Mouse (Mus musculus): Measurements from ENCODE around the gene Ttbk1. TPM values are rescaled to one million over a fixed set of nuclear protein-coding genes. Genes with fewer than 3 reads are reported as not detected.

The Ttbk1 gene
- total RNA-seq, 4 experiments from 2014 or later: 0.05 to 0.16 (median 0.08) TPM

GRCm38 (mm10) chr17:46419717-46420116 lies 67.8 kb downstream of the Ttbk1 start:
- DNase-seq (ENCODE audit: low spot score in 2 of 2): no peak

DNA sequence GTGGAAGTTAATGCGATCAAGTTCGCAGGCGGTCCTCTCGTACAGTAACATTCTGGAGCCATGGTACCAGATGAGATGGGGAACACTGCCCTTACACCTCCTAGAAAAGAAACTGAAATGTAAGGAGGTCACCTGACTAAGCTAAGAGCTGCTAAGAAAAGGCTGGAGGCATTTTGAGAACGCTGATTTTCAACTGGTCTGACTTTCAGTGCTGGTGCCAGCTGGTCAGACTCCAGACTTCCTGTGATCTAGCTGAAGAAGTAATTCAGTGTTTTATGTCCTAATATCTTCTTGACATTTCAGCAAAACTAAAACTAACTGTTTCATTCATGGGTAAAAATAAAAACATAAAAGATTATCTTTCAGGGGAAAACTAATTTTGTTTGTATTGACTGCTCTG lies 68.8 kb downstream of the Ttbk1 start:
- no peak for DNase-seq (ENCODE audit: low spot score in 2 of 2)

GRCm38 (mm10) chr17:46408478-46408877 lies 79.0 kb downstream of the Ttbk1 start:
- DNase-seq (ENCODE audit: low spot score in 2 of 2): no peak

- DNase-seq (ENCODE audit: low spot score in 2 of 2): no peak
Observed at GRCm38 (mm10) chr17:46394631-46395030, 92.8 kb downstream of the Ttbk1 start.

DNA sequence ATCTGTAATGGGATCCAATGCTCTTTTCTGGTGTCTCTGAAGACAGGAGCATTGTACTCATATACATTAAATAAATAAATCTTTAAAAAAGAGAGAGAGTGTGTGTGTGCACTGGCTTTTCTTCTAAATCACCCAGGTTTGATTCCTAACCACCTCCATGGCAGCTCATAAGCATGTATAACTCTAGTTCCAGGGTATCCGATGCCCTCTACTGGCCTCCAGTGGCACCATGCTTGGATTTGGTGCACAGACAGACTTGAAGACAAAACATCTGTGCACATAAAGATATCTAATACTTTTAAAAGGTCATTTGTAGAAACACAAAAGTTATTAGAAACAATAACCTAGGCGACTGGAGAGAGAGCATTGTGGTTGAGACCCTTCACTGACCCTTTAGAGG lies 94.5 kb downstream of the Ttbk1 start:
- no peak for DNase-seq (ENCODE audit: low spot score in 2 of 2)

Other genes starting within 250 kb of the Ttbk1 start
- gene Polr1c, start 239.6 kb downstream of the Ttbk1 start, total RNA-seq (2022): 10 to 100 TPM; 12.9 to 20.4 (median 16.6) TPM
- 10 to 100 TPM; 56.2 to 75.3 (median 61.7) TPM for gene Yipf3, start 239.6 kb downstream of the Ttbk1 start, total RNA-seq (2022)
- gene Lrrc73, start 234.1 kb downstream of the Ttbk1 start, total RNA-seq (2022): not detected
- 10 to 100 TPM; 35.8 to 40.7 (median 37.8) TPM for gene Tjap1, start 204.6 kb downstream of the Ttbk1 start, total RNA-seq (2022)
- gene Dlk2, start 190.3 kb downstream of the Ttbk1 start, total RNA-seq (2022): under 1 TPM in 1 of 4 experiments, not detected in 3; 0.19 TPM
- 1 to 10 TPM; 2.0 to 4.1 (median 2.4) TPM for gene Abcc10, start 159.3 kb downstream of the Ttbk1 start, total RNA-seq (2022)
- gene Zfp318, start 103.9 kb downstream of the Ttbk1 start, total RNA-seq (2022): 10 to 100 TPM; 12.4 to 15.7 (median 13.4) TPM
- gene Crip3, start 58.7 kb downstream of the Ttbk1 start, total RNA-seq (2022): 1 to 10 TPM in 1 of 4 experiments, under 1 TPM in 1, not detected in 2; 0.40 to 1.5 TPM
- not detected for gene Slc22a7, start 49.2 kb downstream of the Ttbk1 start, total RNA-seq (2022)
- 1 to 10 TPM; 5.2 to 8.5 (median 7.1) TPM for gene Dnph1, start 9.0 kb upstream of the Ttbk1 start, total RNA-seq (2022)
- 10 to 100 TPM; 15.2 to 16.6 (median 15.4) TPM for gene Cul9, start 58.7 kb upstream of the Ttbk1 start, total RNA-seq (2022)
- gene Srf, start 68.5 kb upstream of the Ttbk1 start, total RNA-seq (2022): 10 to 100 TPM; 81.6 to 89.5 (median 87.8) TPM
- gene Ptk7, start 141.8 kb upstream of the Ttbk1 start, total RNA-seq (2022): under 1 TPM; 0.15 to 0.38 (median 0.30) TPM
- 10 to 100 TPM; 13.2 to 14.4 (median 13.5) TPM for gene Klc4, start 158.3 kb upstream of the Ttbk1 start, total RNA-seq (2022)
- gene Mrpl2, start 158.6 kb upstream of the Ttbk1 start, total RNA-seq (2022): 100 to 1,000 TPM in 2 of 4 experiments, 10 to 100 TPM in 2; 88.6 to 106 (median 98.1) TPM
- 1 to 10 TPM; 2.7 to 3.7 (median 3.0) TPM for gene Cul7, start 162.7 kb upstream of the Ttbk1 start, total RNA-seq (2022)
- gene Rrp36, start 186.7 kb upstream of the Ttbk1 start, total RNA-seq (2022): 10 to 100 TPM in 1 of 4 experiments, 1 to 10 TPM in 3; 8.7 to 10.7 (median 9.2) TPM
- 10 to 100 TPM; 36.9 to 42.6 (median 39.8) TPM for gene Mea1, start 191.1 kb upstream of the Ttbk1 start, total RNA-seq (2022)
- gene Klhdc3, start 193.2 kb upstream of the Ttbk1 start, total RNA-seq (2022): 10 to 100 TPM; 61.0 to 83.8 (median 75.5) TPM
- 10 to 100 TPM; 25.5 to 28.1 (median 26.8) TPM for gene Ppp2r5d, start 217.4 kb upstream of the Ttbk1 start, total RNA-seq (2022)
- gene Pex6, start 223.8 kb upstream of the Ttbk1 start, total RNA-seq (2022): 10 to 100 TPM; 12.9 to 18.6 (median 16.0) TPM
- gene Gnmt, start 241.5 kb upstream of the Ttbk1 start, total RNA-seq (2022): 1 to 10 TPM in 2 of 4 experiments, under 1 TPM in 2; 0.65 to 5.1 (median 1.9) TPM

All from gastrocnemius, adult 8-10 months (tissue).